Comparison of ENCODE assay signal across 22 mouse cellular contexts in genomic region chr5:35169614-35170293, GRCm38 (mm10).
DNase-seq lines count a peak whose midpoint lies in the region; ATAC-seq and TF ChIP-seq lines count a peak whose summit lies in the region.
"Had no signal": no experiment of that assay in that cellular context is flagged by ENCODE, and none has a peak within 500 bp of the region (broad histone marks: within the 10 kb centered on the region; RNA-seq: fewer than 3 reads in every experiment).

No protein-coding gene starts in this region.

- no peak overlapping the region for H3K9ac ChIP-seq in hindbrain, embryonic 16.5 days (ENCODE audit: low read depth, low read length)
- no peak overlapping the region for H3K9ac ChIP-seq in hindbrain, embryonic 12.5 days
- no peak overlapping the region for H3K9ac ChIP-seq in midbrain, postnatal 0 days (replicated peaks; ENCODE audit: low read length, poor library complexity, severe bottlenecking)
- no peak overlapping the region for H3K9ac ChIP-seq in midbrain, embryonic 13.5 days (replicated peaks)
- no peak overlapping the region for H3K9ac ChIP-seq in neural tube, embryonic 15.5 days (replicated peaks)
- H3K9ac ChIP-seq: liver, postnatal 0 days; midbrain, embryonic 15.5 days had no signal

- no peaks in the 10 kb centered on the region for H3K9me3 ChIP-seq in hindbrain, embryonic 16.5 days (ENCODE audit: control insufficient read depth, low read length)
- H3K9me3 ChIP-seq in hindbrain, embryonic 12.5 days (replicated peaks) = no peaks in the 10 kb centered on the region
- H3K9me3 ChIP-seq in midbrain, postnatal 0 days (ENCODE audit: low read length) = no peaks in the 10 kb centered on the region
- no peaks in the 10 kb centered on the region for H3K9me3 ChIP-seq in midbrain, embryonic 13.5 days
- H3K9me3 ChIP-seq in neural tube, embryonic 15.5 days (replicated peaks) = no peaks in the 10 kb centered on the region
- H3K9me3 ChIP-seq: embryonic facial prominence, embryonic 10.5 days; heart, embryonic 10.5 days; midbrain, embryonic 15.5 days had no signal

- no peaks in the 10 kb centered on the region for H3K27me3 ChIP-seq in hindbrain, embryonic 16.5 days (replicated peaks; ENCODE audit: control insufficient read depth, insufficient read depth, low read length)
- no peaks in the 10 kb centered on the region for H3K27me3 ChIP-seq in hindbrain, embryonic 12.5 days
- no peaks in the 10 kb centered on the region for H3K27me3 ChIP-seq in midbrain, postnatal 0 days (ENCODE audit: insufficient read depth, low read length)
- H3K27me3 ChIP-seq in midbrain, embryonic 13.5 days = no peaks in the 10 kb centered on the region
- H3K27me3 ChIP-seq in neural tube, embryonic 15.5 days (replicated peaks) = no peaks in the 10 kb centered on the region
- H3K27me3 ChIP-seq: midbrain, embryonic 15.5 days had no signal

- ATAC-seq in hindbrain, embryonic 16.5 days = peak; percentile 65; the same call in 1 of the 2 replicates
- ATAC-seq in hindbrain, embryonic 12.5 days (ENCODE audit: low FRiP score) = no peak
- ATAC-seq in midbrain, postnatal 0 days (ENCODE audit: low FRiP score) = no peak
- no peak for ATAC-seq in midbrain, embryonic 13.5 days
- no peak for ATAC-seq in neural tube, embryonic 15.5 days (ENCODE audit: low FRiP score)
- ATAC-seq: CD4-positive, CD25-positive, alpha-beta regulatory T cell, adult 4 months; inflammation-experienced regulatory T-cells, adult 6 months; liver, postnatal 0 days; midbrain, embryonic 15.5 days had no signal

- peak; percentile 54 to 78 for DNase-seq in cerebellum, postnatal 10 days
- DNase-seq in cerebellum, postnatal 4 days (ENCODE audit: low spot score in 2 of 2) = no peak
- DNase-seq in midbrain, postnatal 0 days (ENCODE audit: low spot score) = peak; percentile 74
- DNase-seq in right cerebral cortex, postnatal 4 days = no peak
- DNase-seq: cerebellum, adult 2 months; gastrocnemius, adult 2 months; heart, postnatal 10 days; kidney, adult 2 months; kidney, postnatal 25 days; liver, postnatal 0 days; lung, postnatal 14 days; right cerebral cortex, postnatal 14 days; thymus, postnatal 4 days had no signal

- H3K36me3 ChIP-seq in hindbrain, embryonic 16.5 days (ENCODE audit: control insufficient read depth, insufficient read depth, low read length) = no peaks in the 10 kb centered on the region
- no peaks in the 10 kb centered on the region for H3K36me3 ChIP-seq in hindbrain, embryonic 12.5 days
- H3K36me3 ChIP-seq in midbrain, postnatal 0 days (ENCODE audit: insufficient read depth, low read length) = no peaks in the 10 kb centered on the region
- H3K36me3 ChIP-seq in midbrain, embryonic 13.5 days = no peaks in the 10 kb centered on the region
- H3K36me3 ChIP-seq in neural tube, embryonic 15.5 days = no peaks in the 10 kb centered on the region
- H3K36me3 ChIP-seq: embryonic facial prominence, embryonic 10.5 days; heart, embryonic 10.5 days; midbrain, embryonic 15.5 days had no signal

- 63% methylated on average over 7 of the region's 7 CpGs for WGBS in hindbrain, embryonic 16.5 days
- WGBS in hindbrain, embryonic 12.5 days = 70% methylated on average over 7 of the region's 7 CpGs
- WGBS in midbrain, postnatal 0 days = 51% methylated on average over 7 of the region's 7 CpGs
- 72% methylated on average over 7 of the region's 7 CpGs for WGBS in midbrain, embryonic 13.5 days
- WGBS in neural tube, embryonic 15.5 days = 61% methylated on average over 7 of the region's 7 CpGs

- no peak overlapping the region for H3K27ac ChIP-seq in hindbrain, embryonic 16.5 days (ENCODE audit: low read depth, low read length)
- H3K27ac ChIP-seq in hindbrain, embryonic 12.5 days = no peak overlapping the region
- H3K27ac ChIP-seq in midbrain, postnatal 0 days (ENCODE audit: low read depth, low read length) = no peak overlapping the region
- no peak overlapping the region for H3K27ac ChIP-seq in midbrain, embryonic 13.5 days
- H3K27ac ChIP-seq in neural tube, embryonic 15.5 days (replicated peaks) = peak overlapping the region; percentile 65
- H3K27ac ChIP-seq: embryonic facial prominence, embryonic 10.5 days; gastrocnemius, adult 2 months; midbrain, embryonic 15.5 days had no signal

- H3K4me2 ChIP-seq in hindbrain, embryonic 16.5 days (ENCODE audit: low read length) = no peak overlapping the region
- H3K4me2 ChIP-seq in hindbrain, embryonic 12.5 days (replicated peaks) = no peak overlapping the region
- no peak overlapping the region for H3K4me2 ChIP-seq in midbrain, postnatal 0 days (ENCODE audit: low read depth, low read length, poor library complexity, severe bottlenecking)
- no peak overlapping the region for H3K4me2 ChIP-seq in midbrain, embryonic 13.5 days (replicated peaks)
- H3K4me2 ChIP-seq in neural tube, embryonic 15.5 days = no peak overlapping the region
- H3K4me2 ChIP-seq: midbrain, embryonic 15.5 days had no signal

- H3K4me1 ChIP-seq in hindbrain, embryonic 16.5 days (ENCODE audit: control insufficient read depth, insufficient read depth, low read depth, low read length) = no peaks in the 10 kb centered on the region; the same call in 1 of the 2 replicates
- no peaks in the 10 kb centered on the region for H3K4me1 ChIP-seq in hindbrain, embryonic 12.5 days
- H3K4me1 ChIP-seq in midbrain, postnatal 0 days (ENCODE audit: insufficient read depth, low read length) = no peaks in the 10 kb centered on the region
- H3K4me1 ChIP-seq in midbrain, embryonic 13.5 days (replicated peaks) = no peaks in the 10 kb centered on the region
- peaks cover 17% of the 10 kb centered on the region for H3K4me1 ChIP-seq in neural tube, embryonic 15.5 days
- H3K4me1 ChIP-seq: embryonic facial prominence, embryonic 10.5 days; midbrain, embryonic 15.5 days had no signal

- no peak for TF ChIP-seq CTCF in midbrain, postnatal 0 days (IDR thresholded peaks at IDR 0.05)

- no peak overlapping the region for H3K4me3 ChIP-seq in hindbrain, embryonic 16.5 days (ENCODE audit: low read length)
- H3K4me3 ChIP-seq in hindbrain, embryonic 12.5 days = no peak overlapping the region
- H3K4me3 ChIP-seq in midbrain, postnatal 0 days (ENCODE audit: low read depth, low read length) = no peak overlapping the region
- H3K4me3 ChIP-seq in midbrain, embryonic 13.5 days (replicated peaks) = no peak overlapping the region
- H3K4me3 ChIP-seq in neural tube, embryonic 15.5 days (replicated peaks) = no peak overlapping the region
- H3K4me3 ChIP-seq: embryonic facial prominence, embryonic 10.5 days; gastrocnemius, adult 2 months; heart, embryonic 10.5 days; midbrain, embryonic 15.5 days had no signal

Comparison
In these comparisons a context has a peak if more than half of its experiments do, and no peak if none do; other contexts are left out.
1. DNase-seq: peak in cerebellum, postnatal 10 days (2 of 2) and midbrain, postnatal 0 days (single experiment); none in cerebellum, postnatal 4 days (0 of 2) and right cerebral cortex, postnatal 4 days (single experiment).